Mouse (Mus musculus): ENCODE data around the gene Sox6. TPM values are rescaled to one million over a fixed set of nuclear protein-coding genes. Genes with fewer than 3 reads are reported as not detected.

Gene Sox6
- total RNA-seq, 2 experiments from 2014 or later, result 87.0 to 92.4 TPM

- DNase-seq (ENCODE audit: low spot score in 2 of 2), result no peak
These were observed 203.6 kb downstream of the Sox6 start for GRCm38 (mm10) chr7:115835005-115835404.

GRCm38 (mm10) chr7:115833701-115834100 is 204.9 kb downstream of the Sox6 start:
- no peak for DNase-seq (ENCODE audit: low spot score in 2 of 2)

- DNase-seq (ENCODE audit: low spot score in 2 of 2), result no peak
These were observed 207.4 kb downstream of the Sox6 start for GRCm38 (mm10) chr7:115830938-115831873.

GRCm38 (mm10) chr7:115830366-115830765 is 208.2 kb downstream of the Sox6 start:
- DNase-seq (ENCODE audit: low spot score in 2 of 2), result no peak

GRCm38 (mm10) chr7:115829756-115830155 is 208.8 kb downstream of the Sox6 start:
- DNase-seq (ENCODE audit: low spot score in 2 of 2), result no peak

- DNase-seq (ENCODE audit: low spot score in 2 of 2), result no peak
These were observed 209.3 kb downstream of the Sox6 start for GRCm38 (mm10) chr7:115829260-115829659.

- DNase-seq (ENCODE audit: low spot score in 2 of 2), result peak in 1 of 2 experiments; percentile 23
These were observed 213.3 kb downstream of the Sox6 start for GRCm38 (mm10) chr7:115825295-115825694.

GRCm38 (mm10) chr7:115824621-115825256 is 213.9 kb downstream of the Sox6 start:
- DNase-seq (ENCODE audit: low spot score in 2 of 2), result no peak

GRCm38 (mm10) chr7:115819136-115819535 is 219.5 kb downstream of the Sox6 start:
- DNase-seq (ENCODE audit: low spot score in 2 of 2), result no peak

GRCm38 (mm10) chr7:115803256-115803655 is 235.3 kb downstream of the Sox6 start:
- DNase-seq (ENCODE audit: low spot score in 2 of 2), result no peak

- DNase-seq (ENCODE audit: low spot score in 2 of 2), result no peak
These were observed 244.3 kb downstream of the Sox6 start for GRCm38 (mm10) chr7:115794139-115794858.

- no peak for DNase-seq (ENCODE audit: low spot score in 2 of 2)
These were observed 245.8 kb downstream of the Sox6 start for GRCm38 (mm10) chr7:115792841-115793240.

- no peak for DNase-seq (ENCODE audit: low spot score in 2 of 2)
These were observed 249.3 kb downstream of the Sox6 start for GRCm38 (mm10) chr7:115789116-115789823.

- DNase-seq (ENCODE audit: low spot score in 2 of 2), result no peak
These were observed 254.3 kb downstream of the Sox6 start for GRCm38 (mm10) chr7:115783982-115784917.

- DNase-seq (ENCODE audit: low spot score in 2 of 2), result no peak
These were observed 258.4 kb downstream of the Sox6 start for GRCm38 (mm10) chr7:115780148-115780547.

GRCm38 (mm10) chr7:115779544-115779943 is 259.1 kb downstream of the Sox6 start:
- no peak for DNase-seq (ENCODE audit: low spot score in 2 of 2)

- DNase-seq (ENCODE audit: low spot score in 2 of 2), result no peak
These were observed 261.9 kb downstream of the Sox6 start for GRCm38 (mm10) chr7:115776736-115777135.

- DNase-seq (ENCODE audit: low spot score in 2 of 2), result no peak
These were observed 262.3 kb downstream of the Sox6 start for GRCm38 (mm10) chr7:115776324-115776723.

GRCm38 (mm10) chr7:115766316-115766715 is 272.3 kb downstream of the Sox6 start:
- no peak for DNase-seq (ENCODE audit: low spot score in 2 of 2)

- DNase-seq (ENCODE audit: low spot score in 2 of 2), result no peak
These were observed 274.7 kb downstream of the Sox6 start for GRCm38 (mm10) chr7:115763851-115764250.
